Mouse (Mus musculus) spleen, adult 2 months (tissue): ENCODE measurements at regions not wholly inside any gene's neighbourhood (a gene's known extent, or its start where the extent isn't known, plus 50 kb on each side); places are given as distances from the start of the nearest gene placed in this dataset.

Source experiments
- DNase-seq, 2 experiments: peaks; one replicate each; pipeline versions ENCODE4 v3.0.0 to v3.0.0-alpha.2; 2012 to 2021; ENCODE audit warnings: low spot score in 2 of 2, low read depth in 1 of 2
- H3K27ac ChIP-seq: fragments of 200-500 bp; 2 replicates; pipeline ENCODE4 v1.5.1; 2012; ENCODE audit warnings: low read length, inconsistent platforms; ENCODE audit not compliant: insufficient read depth
- H3K27me3 ChIP-seq: fragments of 200-500 bp; 2 replicates; pipeline ENCODE4 v1.6.1; 2012; ENCODE audit warnings: mild to moderate bottlenecking, moderate library complexity, low read length, inconsistent platforms; ENCODE audit not compliant: control insufficient read depth, insufficient read depth
- H3K36me3 ChIP-seq: fragments of 200-500 bp; 2 replicates; pipeline ENCODE4 v1.6.1; 2012; ENCODE audit warnings: mild to moderate bottlenecking, low read length, inconsistent platforms; ENCODE audit not compliant: control insufficient read depth, insufficient read depth
- H3K4me1 ChIP-seq: fragments of 200-500 bp; 2 replicates; pipeline ENCODE4 v1.6.1; 2011; ENCODE audit warnings: inconsistent platforms; ENCODE audit not compliant: control insufficient read depth, insufficient read depth, insufficient read length
- H3K4me3 ChIP-seq: fragments of 200-500 bp; 2 replicates; pipeline ENCODE4 v1.5.1; 2011; ENCODE audit warnings: mild to moderate bottlenecking, inconsistent platforms; ENCODE audit not compliant: insufficient read depth, insufficient read length; ENCODE audit errors: extremely low read depth
- CTCF ChIP-seq: fragments of 200-500 bp; IDR thresholded peaks from 2 replicates; pipeline ENCODE4 v1.5.1; 2011; ENCODE audit warnings: mild to moderate bottlenecking, inconsistent platforms; ENCODE audit not compliant: insufficient read depth, insufficient read length, insufficient replicate concordance; ENCODE audit errors: extremely low read depth
- POLR2A ChIP-seq: fragments of 200-500 bp; IDR thresholded peaks from 2 replicates; pipeline ENCODE4 v1.6.1; 2011; ENCODE audit warnings: low read depth, low read length, inconsistent platforms
- WGBS: fragments of 180-500 bp; shearing (Covaris S2); methylation state at CpG from one replicate; pipeline ENCODE4 v1.1.7; 2018; 5-methylcytosine and 5-hydroxymethylcytosine counted together

- TF ChIP-seq POLR2A: no peak
- TF ChIP-seq CTCF: no peak
- H3K4me1 ChIP-seq: peaks cover 9% of the 10 kb centered on the region; the same call in 1 of the 2 replicates
- 88% methylated on average over 7 of the region's 7 CpGs for WGBS
- H3K27me3 ChIP-seq: no peaks in the 10 kb centered on the region
- DNase-seq: no peak
- no peak overlapping the region for H3K4me3 ChIP-seq
- no peaks in the 10 kb centered on the region for H3K36me3 ChIP-seq
- no peak overlapping the region for H3K27ac ChIP-seq
These were observed 258.9 kb downstream of the Tle3 start for GRCm38 (mm10) chr9:61631097-61631496.

GRCm38 (mm10) chr9:61627801-61628574 is 255.8 kb downstream of the Tle3 start:
- H3K27me3 ChIP-seq: no peaks in the 10 kb centered on the region
- H3K4me1 ChIP-seq: peaks cover 9% of the 10 kb centered on the region; the same call in 1 of the 2 replicates
- 43% methylated on average over 6 of the region's 6 CpGs for WGBS
- peak overlapping the region; percentile 36 for H3K27ac ChIP-seq
- H3K4me3 ChIP-seq: no peak overlapping the region
- peak; percentile 26 to 33 for DNase-seq
- no peaks in the 10 kb centered on the region for H3K36me3 ChIP-seq
- TF ChIP-seq POLR2A: no peak
- TF ChIP-seq CTCF: no peak

- Histone ChIP-seq H3K4me1 (peaks cover 13% of the 10 kb centered on the region; the same call in 1 of the 2 replicates), H3K36me3 (no peaks in the 10 kb centered on the region), H3K4me3 (no peak overlapping the region), H3K27me3 (no peaks in the 10 kb centered on the region), H3K27ac (no peak overlapping the region)
- WGBS: 85% methylated on average over 7 of the region's 7 CpGs
- TF ChIP-seq POLR2A: no peak
- no peak for TF ChIP-seq CTCF
- DNase-seq: no peak
These were observed 250.8 kb downstream of the Tle3 start for GRCm38 (mm10) chr9:61622933-61623332.

GRCm38 (mm10) chr9:61621939-61622338 is 249.8 kb downstream of the Tle3 start:
- peaks cover 7% of the 10 kb centered on the region; the same call in 1 of the 2 replicates for H3K4me1 ChIP-seq
- WGBS: 88% methylated on average over 5 of the region's 5 CpGs
- H3K27me3 ChIP-seq: no peaks in the 10 kb centered on the region
- H3K27ac ChIP-seq: no peak overlapping the region
- no peaks in the 10 kb centered on the region for H3K36me3 ChIP-seq
- TF ChIP-seq CTCF: no peak
- TF ChIP-seq POLR2A: no peak
- DNase-seq: no peak
- H3K4me3 ChIP-seq: no peak overlapping the region

GRCm38 (mm10) chr9:61620786-61621185 is 248.6 kb downstream of the Tle3 start:
- WGBS: 77% methylated on average over 2 of the region's 2 CpGs
- H3K4me1 ChIP-seq: peaks cover 7% of the 10 kb centered on the region; the same call in 1 of the 2 replicates

GRCm38 (mm10) chr9:61620105-61620504 is 247.9 kb downstream of the Tle3 start:
- no peak for DNase-seq
- Histone ChIP-seq H3K4me1 (peaks cover 7% of the 10 kb centered on the region; the same call in 1 of the 2 replicates), H3K27me3 (no peaks in the 10 kb centered on the region), H3K27ac (no peak overlapping the region), H3K36me3 (no peaks in the 10 kb centered on the region), H3K4me3 (no peak overlapping the region)
- TF ChIP-seq POLR2A (no peak), CTCF (no peak)
- WGBS: 89% methylated on average over 4 of the region's 4 CpGs

More at GRCm38 (mm10) chr9:61620786-61621185, 248.6 kb downstream of the Tle3 start:
- DNase-seq: no peak
- no peak for TF ChIP-seq CTCF
- no peak for TF ChIP-seq POLR2A
- no peaks in the 10 kb centered on the region for H3K36me3 ChIP-seq
- no peak overlapping the region for H3K27ac ChIP-seq
- H3K27me3 ChIP-seq: no peaks in the 10 kb centered on the region
- H3K4me3 ChIP-seq: no peak overlapping the region

- H3K27me3 ChIP-seq: no peaks in the 10 kb centered on the region
- no peak overlapping the region for H3K27ac ChIP-seq
- H3K36me3 ChIP-seq: no peaks in the 10 kb centered on the region
- peak in 1 of 2 experiments; percentile 8 for DNase-seq
- WGBS: 42% methylated on average over 12 of the region's 12 CpGs
- TF ChIP-seq CTCF: no peak
- no peak for TF ChIP-seq POLR2A
- peaks cover 7% of the 10 kb centered on the region; the same call in 1 of the 2 replicates for H3K4me1 ChIP-seq
- H3K4me3 ChIP-seq: no peak overlapping the region
These were observed 246.5 kb downstream of the Tle3 start for GRCm38 (mm10) chr9:61618510-61619249.
